Mouse (Mus musculus) heart, postnatal 0 days (tissue): ENCODE measurements around the gene Mcm8.

Experiments used
- CTCF ChIP-seq: IDR thresholded peaks from 2 replicates; pipeline ENCODE4 v1.5.1; 2016; ENCODE audit warnings: antibody characterized with exemption, control low read depth, low read depth
- EP300 ChIP-seq: IDR thresholded peaks from 2 replicates; pipeline ENCODE4 v1.6.1; 2016; ENCODE audit warnings: antibody characterized with exemption, low read depth

GRCm38 (mm10) chr2:132870286-132870685, 54.3 kb downstream of the Mcm8 start:
- TF ChIP-seq CTCF (no peak), EP300 (no peak)
